Mouse (Mus musculus): ENCODE measurements around the gene Dab1. TPM values are rescaled to one million over a fixed set of nuclear protein-coding genes. Genes with fewer than 3 reads are reported as not detected.
A peak's percentile ranks its signal among the peaks of the same experiment; 100 is the strongest.

The Dab1 gene
- polyA plus RNA-seq, 1 experiment from 2014 or later = 0.39 TPM

DNA sequence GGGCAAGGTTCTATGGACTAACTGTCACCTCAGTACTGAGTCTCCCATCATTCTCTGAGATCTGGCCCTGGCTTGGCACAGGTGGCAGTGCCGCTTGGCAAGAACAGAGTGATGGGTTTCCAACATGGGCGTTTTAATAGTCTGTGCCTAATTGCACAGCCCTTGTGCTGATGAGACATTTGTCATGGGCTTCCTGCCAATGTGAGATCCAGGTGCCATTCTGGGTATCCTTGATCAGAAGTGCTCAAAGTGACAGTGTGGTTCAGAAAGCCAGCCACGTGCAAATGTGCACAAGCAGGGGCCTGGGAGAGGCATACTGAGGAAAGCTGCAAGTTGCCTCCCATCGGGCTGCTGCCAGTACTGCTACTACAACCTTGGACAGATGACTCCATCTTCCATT lies 203.5 kb downstream of the Dab1 start:
- Histone ChIP-seq H3K9me3 (ENCODE audit: low read length) (no peaks in the 10 kb centered on the region), H3K9ac (replicated peaks; ENCODE audit: low read depth) (no peak overlapping the region), H3K27ac (ENCODE audit: low read length) (no peak overlapping the region), H3K36me3 (ENCODE audit: insufficient read depth, low read length) (no peaks in the 10 kb centered on the region), H3K4me2 (replicated peaks; ENCODE audit: low read depth, low read length) (no peak overlapping the region), H3K4me1 (ENCODE audit: insufficient read depth, low read depth, low read length) (no peaks in the 10 kb centered on the region), H3K4me3 (ENCODE audit: low read depth, low read length) (no peak overlapping the region), H3K27me3 (replicated peaks; ENCODE audit: insufficient read depth, low read length) (no peaks in the 10 kb centered on the region)
- no peak for DNase-seq (ENCODE audit: low spot score)
- TF ChIP-seq EP300 (IDR thresholded peaks at IDR 0.05) (no peak), CTCF (IDR thresholded peaks at IDR 0.05) (no peak)
- 81% methylated on average over 4 of the region's 4 CpGs for WGBS
- no peak for ATAC-seq

DNA sequence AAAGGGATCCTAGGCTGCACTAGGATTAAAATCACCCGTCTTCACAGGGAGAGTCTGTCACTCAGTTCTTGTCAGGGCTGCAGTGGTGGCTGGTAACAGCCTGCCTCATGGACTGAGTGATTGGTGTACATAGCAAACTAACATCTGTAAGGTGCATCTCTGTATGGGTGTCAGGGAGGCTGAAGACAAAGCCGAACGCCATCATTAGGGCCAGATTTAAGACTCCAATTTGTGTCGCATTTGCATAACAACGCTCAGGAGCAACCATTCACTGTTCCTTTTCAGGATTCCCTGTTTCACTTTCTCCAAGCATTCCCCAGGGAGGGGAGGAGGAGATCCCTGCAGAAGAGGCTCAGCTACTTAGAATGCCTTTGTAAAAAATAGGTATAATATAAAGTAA lies 219.2 kb downstream of the Dab1 start:
- 64% methylated on average over 5 of the region's 5 CpGs for WGBS
- TF ChIP-seq CTCF (IDR thresholded peaks at IDR 0.05) = no peak
- TF ChIP-seq EP300 (IDR thresholded peaks at IDR 0.05) = no peak
- Histone ChIP-seq H3K4me2 (replicated peaks; ENCODE audit: low read depth, low read length) (no peak overlapping the region), H3K4me1 (ENCODE audit: insufficient read depth, low read depth, low read length) (no peaks in the 10 kb centered on the region), H3K9me3 (ENCODE audit: low read length) (no peaks in the 10 kb centered on the region), H3K9ac (replicated peaks; ENCODE audit: low read depth) (no peak overlapping the region), H3K27ac (ENCODE audit: low read length) (no peak overlapping the region), H3K36me3 (ENCODE audit: insufficient read depth, low read length) (no peaks in the 10 kb centered on the region), H3K4me3 (ENCODE audit: low read depth, low read length) (no peak overlapping the region), H3K27me3 (replicated peaks; ENCODE audit: insufficient read depth, low read length) (no peaks in the 10 kb centered on the region)
- DNase-seq (ENCODE audit: low spot score) (no peak), ATAC-seq (no peak)

DNA sequence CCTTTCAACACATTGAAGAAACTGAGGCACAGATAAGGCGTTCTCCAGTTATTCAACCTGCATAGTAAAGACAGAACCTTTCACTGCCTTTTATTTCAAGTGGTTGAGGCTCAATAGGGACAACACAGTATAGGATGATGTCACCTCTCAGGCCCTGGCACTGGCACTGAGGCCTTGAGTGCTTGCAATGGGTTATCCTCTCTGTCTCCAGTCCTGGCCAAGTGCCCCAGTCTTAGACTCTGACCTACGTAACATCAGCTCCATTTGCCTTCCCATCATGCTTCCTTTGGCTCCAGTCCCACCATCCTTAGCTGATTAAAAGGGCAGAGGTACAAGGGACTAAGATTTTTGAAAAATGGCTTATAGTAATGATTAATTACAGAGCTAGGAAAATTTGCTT lies 220.4 kb downstream of the Dab1 start:
- Histone ChIP-seq H3K27me3 (replicated peaks; ENCODE audit: insufficient read depth, low read length) (no peaks in the 10 kb centered on the region), H3K4me3 (ENCODE audit: low read depth, low read length) (no peak overlapping the region), H3K27ac (ENCODE audit: low read length) (no peak overlapping the region), H3K4me2 (replicated peaks; ENCODE audit: low read depth, low read length) (no peak overlapping the region), H3K4me1 (ENCODE audit: insufficient read depth, low read depth, low read length) (no peaks in the 10 kb centered on the region), H3K9ac (replicated peaks; ENCODE audit: low read depth) (no peak overlapping the region), H3K9me3 (ENCODE audit: low read length) (no peaks in the 10 kb centered on the region), H3K36me3 (ENCODE audit: insufficient read depth, low read length) (no peaks in the 10 kb centered on the region)
- DNase-seq (ENCODE audit: low spot score) (no peak), ATAC-seq (no peak)
- WGBS = 75% methylated on average over 2 of the region's 2 CpGs
- no peak for TF ChIP-seq CTCF (IDR thresholded peaks at IDR 0.05)
- TF ChIP-seq EP300 (IDR thresholded peaks at IDR 0.05) = no peak

DNA sequence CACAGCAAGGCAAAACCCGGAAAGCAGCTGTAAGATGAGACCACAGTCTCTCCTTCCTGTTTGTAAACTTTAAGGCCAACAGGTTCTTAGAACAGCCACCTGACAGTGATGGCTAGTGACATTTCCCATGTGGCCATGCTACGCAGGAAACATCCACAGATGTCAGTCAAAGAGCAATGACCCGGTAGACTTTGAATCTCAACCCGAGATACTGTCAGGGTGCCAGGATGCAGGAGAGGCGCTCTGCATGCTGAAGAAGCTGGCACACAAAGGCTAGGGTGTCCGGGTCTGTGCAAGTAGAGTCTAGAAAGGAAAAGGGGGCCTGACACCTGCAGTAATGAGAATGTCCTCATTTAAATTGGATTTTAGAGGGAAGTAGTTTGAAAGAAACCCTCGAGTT lies 222.0 kb downstream of the Dab1 start:
- Histone ChIP-seq H3K9ac (replicated peaks; ENCODE audit: low read depth) (no peak overlapping the region), H3K4me3 (ENCODE audit: low read depth, low read length) (no peak overlapping the region), H3K27me3 (replicated peaks; ENCODE audit: insufficient read depth, low read length) (no peaks in the 10 kb centered on the region), H3K36me3 (ENCODE audit: insufficient read depth, low read length) (no peaks in the 10 kb centered on the region), H3K4me1 (ENCODE audit: insufficient read depth, low read depth, low read length) (no peaks in the 10 kb centered on the region), H3K9me3 (ENCODE audit: low read length) (no peaks in the 10 kb centered on the region), H3K27ac (ENCODE audit: low read length) (no peak overlapping the region), H3K4me2 (replicated peaks; ENCODE audit: low read depth, low read length) (no peak overlapping the region)
- ATAC-seq = no peak
- WGBS = 46% methylated on average over 7 of the region's 7 CpGs
- TF ChIP-seq CTCF (IDR thresholded peaks at IDR 0.05) (no peak), EP300 (IDR thresholded peaks at IDR 0.05) (no peak)
- DNase-seq (ENCODE audit: low spot score) = no peak

DNA sequence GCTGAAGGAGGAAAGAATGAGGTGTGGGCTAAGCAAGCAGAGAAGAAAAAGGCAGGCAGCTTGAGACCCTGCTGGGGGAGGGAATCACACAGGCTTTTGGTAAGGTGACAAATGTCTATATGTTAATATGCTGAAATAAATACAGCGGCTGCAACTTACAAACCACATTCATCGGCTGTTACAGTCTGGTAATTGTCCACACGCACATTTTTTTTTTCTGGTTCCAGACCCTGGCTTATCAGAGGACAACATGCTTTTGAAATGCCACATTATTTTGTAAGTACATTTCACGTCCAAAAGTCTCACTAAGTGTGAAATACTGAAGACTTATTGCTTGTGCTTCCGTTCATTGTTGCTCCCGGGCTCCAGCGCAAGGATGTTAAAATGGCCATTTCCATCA lies 225.5 kb downstream of the Dab1 start:
- 42% methylated on average over 7 of the region's 7 CpGs for WGBS
- no peak overlapping the region for H3K9ac ChIP-seq (replicated peaks; ENCODE audit: low read depth)
- no peak overlapping the region for H3K4me3 ChIP-seq (ENCODE audit: low read depth, low read length)
- no peaks in the 10 kb centered on the region for H3K36me3 ChIP-seq (ENCODE audit: insufficient read depth, low read length)
- no peaks in the 10 kb centered on the region for H3K4me1 ChIP-seq (ENCODE audit: insufficient read depth, low read depth, low read length)
- no peak overlapping the region for H3K4me2 ChIP-seq (replicated peaks; ENCODE audit: low read depth, low read length)
- no peaks in the 10 kb centered on the region for H3K27me3 ChIP-seq (replicated peaks; ENCODE audit: insufficient read depth, low read length)
- no peak overlapping the region for H3K27ac ChIP-seq (ENCODE audit: low read length)
- peak; percentile 33 for DNase-seq (ENCODE audit: low spot score)
- ATAC-seq = no peak
- TF ChIP-seq CTCF (IDR thresholded peaks at IDR 0.05) = no peak
- TF ChIP-seq EP300 (IDR thresholded peaks at IDR 0.05) = no peak
- no peaks in the 10 kb centered on the region for H3K9me3 ChIP-seq (ENCODE audit: low read length)

DNA sequence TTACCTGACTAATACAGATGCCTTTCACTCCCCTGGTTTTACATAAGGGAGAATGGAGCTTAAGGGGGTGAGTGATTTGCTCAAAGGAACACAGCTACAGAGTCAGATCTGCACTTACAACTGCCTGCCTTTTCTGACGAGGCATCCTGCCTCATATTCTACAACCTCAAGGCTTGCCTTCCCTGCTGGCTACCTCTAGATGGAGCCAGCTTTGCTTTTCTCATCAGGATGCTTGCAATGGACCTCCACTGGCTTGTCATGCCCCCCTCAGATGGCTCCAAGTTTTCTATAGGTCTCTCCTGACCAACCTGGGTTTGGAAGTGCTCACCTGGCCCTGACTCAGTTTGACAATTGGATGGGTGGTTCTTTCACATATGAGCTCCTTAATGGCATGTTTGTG lies 238.0 kb downstream of the Dab1 start:
- no peak for DNase-seq (ENCODE audit: low spot score)
- H3K4me1 ChIP-seq (ENCODE audit: insufficient read depth, low read depth, low read length) = no peaks in the 10 kb centered on the region
- no peaks in the 10 kb centered on the region for H3K9me3 ChIP-seq (ENCODE audit: low read length)
- H3K4me3 ChIP-seq (ENCODE audit: low read depth, low read length) = no peak overlapping the region
- H3K9ac ChIP-seq (replicated peaks; ENCODE audit: low read depth) = no peak overlapping the region
- H3K27ac ChIP-seq (ENCODE audit: low read length) = no peak overlapping the region
- H3K4me2 ChIP-seq (replicated peaks; ENCODE audit: low read depth, low read length) = no peak overlapping the region
- TF ChIP-seq CTCF (IDR thresholded peaks at IDR 0.05) (peak; percentile 23; the same call in 1 of the 2 replicates), EP300 (IDR thresholded peaks at IDR 0.05) (no peak)
- no peaks in the 10 kb centered on the region for H3K36me3 ChIP-seq (ENCODE audit: insufficient read depth, low read length)
- ATAC-seq = no peak
- no peaks in the 10 kb centered on the region for H3K27me3 ChIP-seq (replicated peaks; ENCODE audit: insufficient read depth, low read length)
- 22% methylated on average over 1 of the region's 1 CpGs for WGBS

DNA sequence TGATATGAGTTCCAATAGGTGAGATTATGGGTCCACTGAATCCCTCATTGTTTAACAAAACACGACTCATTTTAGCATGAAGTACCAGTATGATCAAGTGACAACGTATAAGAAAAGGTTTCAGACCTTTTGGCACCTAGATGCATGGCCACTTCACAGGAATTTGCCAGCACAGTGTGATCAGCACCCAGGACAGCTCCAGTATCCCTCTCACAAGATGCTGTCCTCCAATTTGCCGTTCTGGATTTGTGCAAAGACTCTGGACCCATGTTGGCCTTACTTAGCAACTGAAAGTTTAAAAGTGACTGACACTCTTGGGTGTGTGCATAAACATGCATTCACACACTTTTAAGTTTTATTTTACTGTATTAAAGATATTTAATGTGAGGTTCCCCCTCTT lies 256.4 kb downstream of the Dab1 start:
- WGBS = 16% methylated on average over 3 of the region's 3 CpGs
- no peaks in the 10 kb centered on the region for H3K9me3 ChIP-seq (ENCODE audit: low read length)
- H3K27ac ChIP-seq (ENCODE audit: low read length) = no peak overlapping the region
- no peaks in the 10 kb centered on the region for H3K4me1 ChIP-seq (ENCODE audit: insufficient read depth, low read depth, low read length)
- H3K4me2 ChIP-seq (replicated peaks; ENCODE audit: low read depth, low read length) = no peak overlapping the region
- no peaks in the 10 kb centered on the region for H3K27me3 ChIP-seq (replicated peaks; ENCODE audit: insufficient read depth, low read length)
- no peak overlapping the region for H3K4me3 ChIP-seq (ENCODE audit: low read depth, low read length)
- peak; percentile 54 for DNase-seq (ENCODE audit: low spot score)
- ATAC-seq = no peak
- H3K9ac ChIP-seq (replicated peaks; ENCODE audit: low read depth) = no peak overlapping the region
- no peak for TF ChIP-seq EP300 (IDR thresholded peaks at IDR 0.05)
- no peaks in the 10 kb centered on the region for H3K36me3 ChIP-seq (ENCODE audit: insufficient read depth, low read length)
